Mouse (Mus musculus): ENCODE data around the gene Capn15.

Capn15 gene

GRCm38 (mm10) chr17:25919786-25920642 is 65.6 kb downstream of the Capn15 start:
- in situ Hi-C loops (cut with MboI): no loop called here

- in situ Hi-C loops (cut with MboI): no loop called here
Measured at GRCm38 (mm10) chr17:25919144-25919785, 66.3 kb downstream of the Capn15 start, which contains the start of gene Rab40c. Gene Rab40c, minus strand, starts transcription at chr17:25919727.

GRCm38 (mm10) chr17:25918037-25918750 is 67.4 kb downstream of the Capn15 start:
- in situ Hi-C loops (cut with MboI): no loop called here

GRCm38 (mm10) chr17:25916931-25917647 is 68.5 kb downstream of the Capn15 start:
- in situ Hi-C loops (cut with MboI): no loop called here

- in situ Hi-C loops (cut with MboI): no loop called here
Measured at GRCm38 (mm10) chr17:25914295-25914694, 71.3 kb downstream of the Capn15 start.

- in situ Hi-C loops (cut with MboI): no loop called here
Measured at GRCm38 (mm10) chr17:25913877-25914275, 71.7 kb downstream of the Capn15 start.

- in situ Hi-C loops (cut with MboI): no loop called here
Measured at GRCm38 (mm10) chr17:25913186-25913876, 72.3 kb downstream of the Capn15 start.

- in situ Hi-C loops (cut with MboI): no loop called here
Measured at GRCm38 (mm10) chr17:25911816-25912215, 73.8 kb downstream of the Capn15 start.

Measured in mature B cell (primary cell).